Mouse (Mus musculus) heart, adult 18-20 months (tissue): Measurements from ENCODE around the gene Fcgr4. TPM values are rescaled to one million over a fixed set of nuclear protein-coding genes. Genes with fewer than 3 reads are reported as not detected.
"Not testable (repeated sequence)": the region's sequence is repeated elsewhere in the genome, so short reads cannot be mapped to it uniquely, and the experiment has no call there.

ENCODE experiments used
- DNase-seq, 2 experiments: peaks; one replicate each; pipeline ENCODE4 v3.0.0; 2021 to 2022; ENCODE audit warnings: mixed read lengths in 1 of 2
- long read RNA-seq, 2 experiments: library from polyadenylated mRNA; stranded (forward); transcript quantifications; one replicate each; pipeline ENCODE4 v2.0.0; 2021
- total RNA-seq, 2 experiments: library from RNA; stranded (reverse); gene quantifications; 2 replicates each; pipeline ENCODE4 v1.2.3; 2021

The Fcgr4 gene
- total RNA-seq = under 1 TPM; 0.35 to 0.59 TPM
- long read RNA-seq, experiment 1 = 0 reads
- long read RNA-seq, experiment 2 = 0 reads

- DNase-seq = no peak
Measured at GRCm38 (mm10) chr1:171018737-171019136, at the start of gene Fcgr4. Gene Fcgr4 (plus strand): TSS chr1:171018920.

- no peak for DNase-seq
Measured at GRCm38 (mm10) chr1:170972494-170972893, 46.2 kb upstream of the Fcgr4 start.

GRCm38 (mm10) chr1:170972936-170973335, 45.8 kb upstream of the Fcgr4 start:
- no peak for DNase-seq

- peak in 1 of 2 experiments; percentile 21 for DNase-seq
Measured at GRCm38 (mm10) chr1:170974171-170974570, 44.5 kb upstream of the Fcgr4 start.

DNA sequence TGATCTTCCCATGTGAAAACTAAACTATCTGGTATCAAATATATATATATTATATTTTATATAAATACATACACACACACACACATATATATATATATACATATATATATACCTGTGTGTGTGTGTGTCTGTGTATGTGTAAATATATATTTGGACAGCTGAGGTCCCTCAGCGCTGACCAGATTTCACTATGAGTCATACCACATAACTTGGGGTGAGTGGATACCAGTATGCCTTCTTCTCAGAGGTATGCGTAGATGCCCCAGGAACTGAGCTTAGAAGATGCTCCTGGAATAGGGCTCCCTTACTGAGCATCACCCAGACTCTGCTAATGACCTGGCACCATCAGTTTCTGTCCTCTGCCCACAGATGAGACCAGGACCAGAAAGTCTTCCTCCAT, 44.0 kb upstream of the Fcgr4 start:
- no peak for DNase-seq

- DNase-seq = not testable (repeated sequence)
Measured at GRCm38 (mm10) chr1:170975350-170975749, 43.4 kb upstream of the Fcgr4 start.

- DNase-seq = peak in 1 of 2 experiments; percentile 52
Measured at GRCm38 (mm10) chr1:170975751-170976161, 43.0 kb upstream of the Fcgr4 start.

- no peak for DNase-seq
Measured at GRCm38 (mm10) chr1:170976447-170976846, 42.3 kb upstream of the Fcgr4 start, which contains the start of gene Fcgr2b. Gene Fcgr2b (minus strand): TSS chr1:170976547.

DNA sequence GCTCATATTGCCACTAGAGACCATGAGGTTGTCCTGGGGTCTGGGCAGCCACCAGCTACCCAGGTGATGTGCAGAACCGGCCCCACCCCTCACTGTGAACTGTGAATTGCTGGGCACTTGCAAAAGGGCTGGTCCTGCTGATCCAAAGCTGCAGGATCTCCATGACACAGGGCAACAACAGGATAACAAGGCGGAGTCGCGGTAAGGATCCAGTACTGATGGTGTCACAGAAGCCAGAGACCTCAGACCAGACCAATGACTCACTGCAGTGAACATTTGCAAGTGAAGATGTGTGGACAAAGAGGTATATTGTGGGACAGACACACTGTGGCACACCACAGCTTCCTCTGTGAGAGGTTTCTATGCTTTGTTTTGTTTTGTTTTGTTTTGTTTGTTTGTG, 40.1 kb upstream of the Fcgr4 start:
- DNase-seq = no peak

GRCm38 (mm10) chr1:170981679-170982078, 37.0 kb upstream of the Fcgr4 start:
- not testable (repeated sequence) for DNase-seq

- DNase-seq = no peak
Measured at GRCm38 (mm10) chr1:170982301-170982700, 36.4 kb upstream of the Fcgr4 start.

DNA sequence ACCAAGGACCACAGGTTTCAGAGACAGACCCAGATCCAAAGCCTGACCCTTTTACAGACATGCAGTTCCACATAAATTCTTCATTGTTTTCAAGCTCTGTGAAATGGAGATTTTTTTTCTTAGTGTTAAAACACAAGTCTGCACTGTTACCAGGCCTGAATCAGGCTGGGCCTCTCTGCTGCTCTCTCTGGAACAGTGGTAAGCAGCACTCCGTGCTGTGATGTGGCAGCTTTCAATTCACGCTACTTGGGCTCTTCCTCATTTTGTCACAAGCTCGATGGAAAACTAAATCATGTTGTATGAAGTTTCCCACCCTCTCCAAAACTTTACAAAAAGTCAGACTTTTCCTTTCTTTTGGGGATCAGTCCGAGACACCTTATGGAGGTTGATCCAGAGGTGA, 35.7 kb upstream of the Fcgr4 start:
- no peak for DNase-seq

DNA sequence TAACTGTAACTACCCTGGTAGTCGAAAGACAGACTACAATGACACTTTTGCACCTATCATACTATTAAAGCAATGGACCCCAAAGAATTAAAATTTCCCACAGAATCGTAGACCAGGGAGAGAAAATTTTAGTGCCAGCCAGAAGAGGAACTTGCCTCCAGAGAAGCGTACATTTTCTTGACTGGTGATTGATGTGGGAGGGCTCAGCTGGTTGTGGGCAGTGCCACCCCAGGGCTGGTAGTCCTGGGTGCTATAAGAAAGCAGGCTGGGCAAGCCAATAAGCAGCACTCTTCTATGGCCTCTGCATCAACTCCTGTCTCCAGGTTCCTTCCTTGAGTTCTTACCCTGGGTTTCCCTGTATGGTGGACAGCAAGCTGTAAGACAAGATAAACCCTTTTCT, 33.6 kb upstream of the Fcgr4 start:
- DNase-seq = peak; percentile 17 to 24

DNA sequence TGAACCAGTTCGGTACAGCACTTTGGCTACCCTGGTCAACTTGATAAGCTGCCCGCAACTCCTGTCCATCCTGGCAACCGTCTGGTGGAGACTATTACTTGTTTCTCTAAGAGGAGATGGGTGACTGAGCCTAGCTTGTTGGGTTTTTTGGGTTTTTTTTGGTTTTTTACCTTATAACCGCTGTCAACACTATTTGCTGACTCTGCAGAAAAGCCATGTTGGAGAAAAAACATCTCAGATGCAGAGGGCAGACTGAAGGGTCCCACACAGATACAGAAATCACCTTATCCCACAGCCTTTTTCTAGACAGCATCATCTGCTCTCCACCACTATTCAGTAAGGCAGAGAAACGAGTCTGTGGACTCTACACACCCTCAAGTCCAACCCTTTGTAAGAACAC, 32.9 kb upstream of the Fcgr4 start:
- DNase-seq = no peak

GRCm38 (mm10) chr1:170989656-170990055, 29.1 kb upstream of the Fcgr4 start:
- DNase-seq = no peak

GRCm38 (mm10) chr1:170992550-170992949, 26.2 kb upstream of the Fcgr4 start:
- peak; percentile 48 to 51 for DNase-seq

DNA sequence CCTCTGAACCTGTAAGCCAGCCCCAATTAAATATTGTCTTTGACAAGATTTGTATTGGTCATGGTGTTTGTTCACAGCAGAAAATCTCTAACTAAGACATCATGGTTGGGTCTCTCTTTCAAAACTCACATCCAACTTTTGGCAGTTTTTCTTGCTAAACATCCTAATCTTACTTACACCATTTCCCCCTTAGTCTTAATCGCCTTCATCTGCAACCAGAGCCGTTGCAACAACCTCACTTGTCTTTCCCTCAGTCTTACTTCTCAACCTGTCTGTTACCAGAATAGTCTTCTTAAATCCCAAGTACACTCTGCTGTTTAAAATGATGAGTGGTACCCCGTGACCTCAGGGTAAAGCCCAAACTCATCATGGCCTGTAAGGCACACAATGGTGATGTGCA, 22.7 kb upstream of the Fcgr4 start:
- DNase-seq = no peak

DNA sequence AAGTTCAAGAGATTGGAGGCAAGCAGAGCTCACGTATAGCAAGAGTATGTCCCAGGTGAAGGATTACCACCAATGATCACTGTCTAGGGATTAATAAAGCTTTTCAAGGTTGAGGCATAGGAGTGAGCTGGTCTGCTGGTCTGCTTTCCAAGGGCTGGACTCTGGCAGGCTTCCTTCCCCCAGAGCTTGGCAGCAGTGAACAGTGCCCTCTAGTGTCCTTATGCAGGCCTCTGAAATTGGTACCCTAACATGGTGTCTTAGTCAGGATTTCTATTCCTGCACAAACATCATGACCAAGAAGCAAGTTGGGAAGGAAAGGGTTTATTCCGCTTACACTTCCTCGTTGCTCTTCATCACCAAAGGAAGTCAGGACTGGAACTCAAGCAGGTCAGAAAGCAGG, 22.0 kb upstream of the Fcgr4 start:
- DNase-seq = peak; percentile 70 to 77

DNA sequence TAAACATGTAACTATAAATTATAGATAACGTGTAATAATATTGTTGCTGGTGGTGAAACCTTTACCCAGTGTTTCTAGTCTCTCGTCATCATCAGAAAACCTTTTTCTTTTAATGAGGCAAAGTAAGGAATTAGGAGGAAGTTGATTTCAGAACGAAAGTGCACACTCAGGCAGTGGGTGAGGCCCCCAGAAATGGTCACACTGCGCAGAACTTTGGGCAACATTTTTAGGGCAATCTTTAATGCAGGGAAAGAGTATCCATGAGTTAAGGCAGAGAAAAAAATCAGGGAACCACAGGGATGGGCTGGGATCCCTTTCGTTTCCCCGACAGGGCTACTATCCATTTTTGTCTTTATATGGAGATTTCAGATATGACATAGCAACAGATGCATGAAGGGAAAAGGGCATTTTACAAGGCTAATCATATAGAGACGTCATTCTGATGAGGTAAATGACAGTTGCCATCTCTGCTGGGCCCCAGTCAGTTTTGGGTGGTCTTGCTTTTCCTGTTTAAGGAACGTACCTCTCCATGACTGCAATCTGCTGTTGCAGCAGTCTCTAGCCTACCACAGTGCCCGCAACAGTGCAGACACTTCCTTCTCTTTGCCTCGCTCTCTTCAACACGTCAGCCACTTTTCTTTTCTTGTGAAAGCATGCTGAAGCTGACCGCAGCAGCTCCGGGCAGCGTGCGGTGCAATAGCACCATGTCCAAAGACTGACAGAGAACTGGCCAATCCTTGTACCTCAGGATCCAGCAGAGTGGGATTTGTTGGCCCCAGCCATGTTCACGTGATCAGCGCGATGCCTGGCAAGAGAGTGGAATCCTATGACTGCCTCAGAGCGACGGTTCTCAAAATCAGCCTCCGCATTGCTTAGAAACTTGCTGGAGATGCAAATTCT, 20.7 kb upstream of the Fcgr4 start:
- peak; percentile 67 to 83 for DNase-seq

DNA sequence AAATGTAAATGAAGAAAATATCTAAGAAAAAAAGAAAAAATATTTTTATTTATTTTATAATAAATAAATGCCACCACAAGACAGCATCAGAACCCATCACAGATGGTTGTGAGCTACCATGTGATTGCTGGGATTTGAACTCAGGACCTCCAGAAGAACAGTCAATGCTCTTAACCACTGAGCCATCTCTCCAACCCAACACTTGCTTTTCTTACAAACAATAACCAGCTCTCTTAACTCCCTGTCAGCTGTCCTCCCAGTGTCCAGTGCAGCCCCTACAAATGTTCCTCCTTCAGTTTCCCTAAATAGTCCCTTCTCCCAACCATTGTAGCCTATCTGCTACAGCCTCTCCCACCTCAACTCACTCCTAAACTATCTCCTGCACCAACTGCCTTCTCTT, 18.9 kb upstream of the Fcgr4 start:
- DNase-seq = no peak

GRCm38 (mm10) chr1:171005081-171005480, 13.6 kb upstream of the Fcgr4 start:
- no peak for DNase-seq

GRCm38 (mm10) chr1:171005586-171005985, 13.1 kb upstream of the Fcgr4 start:
- DNase-seq = no peak

DNA sequence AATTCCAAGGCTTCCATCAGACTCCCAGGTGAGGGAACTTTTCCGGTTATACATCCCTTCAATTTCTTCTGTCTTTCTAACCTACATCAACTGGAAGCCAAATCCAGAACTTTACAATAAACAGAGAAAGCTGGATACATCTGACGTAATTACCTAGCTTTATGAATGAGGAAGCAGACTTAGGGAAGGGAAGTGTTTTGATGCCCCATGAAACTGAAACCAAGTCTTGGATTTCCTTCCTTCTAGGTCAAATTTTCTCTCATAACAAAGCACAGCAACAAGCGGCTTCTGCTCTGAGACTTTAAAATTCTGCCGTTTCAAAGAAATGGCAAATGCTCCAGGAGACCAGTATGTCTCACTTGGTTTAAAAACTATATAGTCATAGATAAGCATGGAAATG, 12.4 kb upstream of the Fcgr4 start:
- no peak for DNase-seq

GRCm38 (mm10) chr1:171006905-171007304, 11.8 kb upstream of the Fcgr4 start:
- no peak for DNase-seq
